Mouse (Mus musculus) heart, postnatal 0 days (tissue): Measurements from ENCODE around the gene Hspg2.
A peak's percentile ranks its signal among the peaks of the same experiment; 100 is the strongest.

Experiments used
- CTCF ChIP-seq: IDR thresholded peaks from 2 replicates; pipeline ENCODE4 v1.5.1; 2016; ENCODE audit warnings: antibody characterized with exemption, control low read depth, low read depth
- EP300 ChIP-seq: IDR thresholded peaks from 2 replicates; pipeline ENCODE4 v1.6.1; 2016; ENCODE audit warnings: antibody characterized with exemption, low read depth

- TF ChIP-seq CTCF: no peak
- peak; percentile 51; the same call in 1 of the 2 replicates for TF ChIP-seq EP300
Observed at GRCm38 (mm10) chr4:137487286-137488000, 18.9 kb downstream of the Hspg2 start.
